Mouse (Mus musculus) urinary bladder, postnatal 25 days (tissue): ENCODE measurements around the gene Tmem239.

Experiments used
- DNase-seq: peaks from one replicate; pipeline ENCODE4 v3.0.0; 2022; ENCODE audit warnings: low spot score

The Tmem239 gene

GRCm38 (mm10) chr2:130451086-130451726, 44.9 kb downstream of the Tmem239 start:
- no peak for DNase-seq

GRCm38 (mm10) chr2:130451727-130452090, 45.4 kb downstream of the Tmem239 start:
- no peak for DNase-seq

GRCm38 (mm10) chr2:130452266-130452665, 46.0 kb downstream of the Tmem239 start:
- DNase-seq, result no peak

GRCm38 (mm10) chr2:130453421-130453820, 47.1 kb downstream of the Tmem239 start:
- DNase-seq, result no peak

GRCm38 (mm10) chr2:130454748-130455370, 48.6 kb downstream of the Tmem239 start:
- no peak for DNase-seq
